Comparison of ENCODE assay signal across 15 mouse cellular contexts in genomic region chr19:28624571-28624970, GRCm38 (mm10).
"Had no signal": no experiment of that assay in that cellular context is flagged by ENCODE, and none has a peak within 500 bp of the region (broad histone marks: within the 10 kb centered on the region; RNA-seq: fewer than 3 reads in every experiment).

No protein-coding gene starts in this region.

- ATAC-seq: midbrain, embryonic 15.5 days had no signal

- H3K27ac ChIP-seq: kidney, postnatal 0 days; limb, embryonic 12.5 days; limb, embryonic 15.5 days; liver, embryonic 15.5 days; macrophage; midbrain, embryonic 12.5 days; midbrain, embryonic 15.5 days; neural tube, embryonic 13.5 days had no signal

- H3K9me3 ChIP-seq: limb, embryonic 12.5 days; limb, embryonic 15.5 days; liver, embryonic 15.5 days; midbrain, embryonic 12.5 days; midbrain, embryonic 15.5 days; neural tube, embryonic 13.5 days had no signal

- H3K36me3 ChIP-seq: limb, embryonic 12.5 days; limb, embryonic 15.5 days; liver, embryonic 15.5 days; midbrain, embryonic 12.5 days; midbrain, embryonic 15.5 days; neural tube, embryonic 13.5 days had no signal

- H3K4me1 ChIP-seq: liver, embryonic 15.5 days; midbrain, embryonic 12.5 days; neural tube, embryonic 13.5 days had no signal

- H3K4me3 ChIP-seq: limb, embryonic 12.5 days; limb, embryonic 15.5 days; liver, embryonic 15.5 days; midbrain, embryonic 12.5 days; midbrain, embryonic 15.5 days; neural tube, embryonic 13.5 days had no signal

- DNase-seq: kidney, postnatal 25 days; left cerebral cortex, postnatal 4 days; lung, adult 18-20 months; lung, postnatal 14 days; thymus, adult 18-20 months; thymus, postnatal 36 days had no signal

- H3K9ac ChIP-seq: limb, embryonic 12.5 days; limb, embryonic 15.5 days; liver, embryonic 15.5 days; midbrain, embryonic 12.5 days; midbrain, embryonic 15.5 days; neural tube, embryonic 13.5 days had no signal

- H3K4me2 ChIP-seq: limb, embryonic 12.5 days; limb, embryonic 15.5 days; liver, embryonic 11.5 days; liver, embryonic 15.5 days; midbrain, embryonic 12.5 days; midbrain, embryonic 15.5 days; neural tube, embryonic 13.5 days had no signal

- H3K27me3 ChIP-seq: limb, embryonic 12.5 days; limb, embryonic 15.5 days; liver, embryonic 15.5 days; midbrain, embryonic 15.5 days; neural tube, embryonic 13.5 days had no signal
